Mouse (Mus musculus) liver, postnatal 0 days (tissue): ENCODE measurements around the gene Pold4.
A peak's percentile ranks its signal among the peaks of the same experiment; 100 is the strongest.

Experiments
- CTCF ChIP-seq: sonication (generic); IDR thresholded peaks from 2 replicates; pipeline ENCODE4 v1.5.1; 2016; ENCODE audit warnings: antibody characterized with exemption, low read depth
- EP300 ChIP-seq: IDR thresholded peaks from 2 replicates; pipeline ENCODE4 v1.6.1; 2016; ENCODE audit warnings: antibody characterized with exemption, low read depth, mild to moderate bottlenecking

- TF ChIP-seq CTCF (peak; percentile 59), EP300 (no peak)
These were observed 24.0 kb downstream of the Pold4 start for GRCm38 (mm10) chr19:4255583-4256162.
